Mouse (Mus musculus) CD8-positive naive resting alpha-beta T cell, adult 2 months (primary cell): ENCODE measurements around the gene Oard1.

Experiments used
- DNase-seq, 2 experiments: peaks; one replicate each; pipeline ENCODE4 v3.0.0; 2022; ENCODE audit warnings: low read depth in 2 of 2, low spot score in 2 of 2

Gene Oard1

GRCm38 (mm10) chr17:48409380-48410298, at the start of gene Oard1, which contains the start of gene Nfya:
Gene Oard1 (plus strand): TSS chr17:48410014.
Gene Nfya (minus strand): TSS chr17:48409906.
- DNase-seq = peak; percentile 100

- no peak for DNase-seq
Observed at GRCm38 (mm10) chr17:48360462-48360861, 49.4 kb upstream of the Oard1 start.

- no peak for DNase-seq
Observed at GRCm38 (mm10) chr17:48362346-48362745, 47.5 kb upstream of the Oard1 start.

DNA sequence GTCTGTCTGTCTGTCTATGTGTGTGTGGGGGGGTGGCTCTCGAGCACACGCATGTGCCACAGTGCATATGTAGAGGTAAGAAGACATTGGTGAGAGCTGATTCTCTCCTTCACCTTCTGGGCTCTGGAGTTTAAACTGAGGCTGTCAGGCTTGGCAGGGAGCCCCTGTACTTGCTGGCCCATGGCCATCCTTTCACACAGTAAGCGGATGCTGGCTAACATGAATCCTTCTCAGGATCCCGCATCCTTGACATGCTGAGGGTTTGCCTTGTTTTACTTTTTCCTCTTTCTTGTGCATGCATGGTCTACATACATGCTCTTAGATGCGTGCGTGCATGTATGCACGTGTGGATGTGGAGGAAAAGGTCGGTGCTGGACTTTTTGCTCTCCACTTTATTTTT, 46.8 kb upstream of the Oard1 start:
- DNase-seq = no peak

GRCm38 (mm10) chr17:48363421-48363965, 46.3 kb upstream of the Oard1 start:
- no peak for DNase-seq

GRCm38 (mm10) chr17:48365511-48366155, 44.2 kb upstream of the Oard1 start:
- no peak for DNase-seq

GRCm38 (mm10) chr17:48366806-48367205, 43.0 kb upstream of the Oard1 start:
- DNase-seq = no peak

DNA sequence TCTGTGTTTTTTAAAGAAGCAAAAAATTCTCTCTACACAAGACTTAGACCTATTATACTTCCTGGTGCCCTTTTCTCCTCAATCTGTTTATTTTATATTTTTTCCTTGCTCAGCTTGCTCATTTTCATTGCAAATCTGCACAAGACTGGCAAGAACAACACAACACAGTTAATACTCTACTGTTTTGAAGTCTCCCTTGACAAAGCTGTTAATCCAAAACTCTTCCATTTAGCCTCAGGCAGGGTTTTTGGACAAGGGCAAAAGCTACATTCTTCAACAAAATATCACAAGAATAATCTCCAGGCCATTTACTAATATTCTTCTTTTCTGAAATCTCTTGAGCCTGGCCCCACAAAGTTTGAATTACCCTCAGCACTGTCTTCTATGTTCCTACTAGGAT, 38.2 kb upstream of the Oard1 start:
- no peak for DNase-seq

- DNase-seq = no peak
Observed at GRCm38 (mm10) chr17:48372987-48373386, 36.8 kb upstream of the Oard1 start.

- no peak for DNase-seq
Observed at GRCm38 (mm10) chr17:48376102-48376501, 33.7 kb upstream of the Oard1 start.

GRCm38 (mm10) chr17:48379050-48379449, 30.8 kb upstream of the Oard1 start:
- no peak for DNase-seq

DNA sequence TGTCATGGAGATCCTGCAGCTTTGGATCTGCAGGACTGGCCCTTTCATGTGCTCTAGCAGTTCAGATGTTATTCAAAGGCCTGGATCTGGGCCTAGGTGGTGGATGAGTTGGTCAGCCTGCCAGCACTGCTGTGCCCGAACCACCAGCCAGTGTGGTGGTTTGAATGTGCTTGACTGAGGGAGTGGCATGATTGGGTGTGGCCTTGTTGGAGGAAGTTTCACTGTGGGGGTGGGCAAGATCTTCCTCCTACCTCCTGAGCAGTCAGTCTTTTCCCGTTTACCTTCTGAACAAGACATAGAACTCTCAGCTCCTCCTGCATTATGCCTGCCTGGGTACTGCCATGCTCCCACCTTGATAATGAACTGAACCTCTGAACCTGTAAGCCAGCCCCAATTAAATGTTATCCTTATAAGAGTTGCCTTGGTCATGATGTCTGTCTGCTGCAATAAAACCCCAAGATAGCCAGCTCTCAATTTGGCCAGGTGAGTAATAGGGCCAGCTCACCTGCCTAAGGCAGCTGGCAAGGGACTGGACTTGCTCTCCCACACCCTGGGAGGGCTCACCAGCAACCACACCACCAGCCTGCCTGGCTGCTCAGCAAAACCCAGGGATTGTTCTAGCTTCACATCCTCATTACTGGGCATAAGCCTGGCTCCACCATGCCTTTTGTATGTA, 23.9 kb upstream of the Oard1 start:
- no peak for DNase-seq

DNA sequence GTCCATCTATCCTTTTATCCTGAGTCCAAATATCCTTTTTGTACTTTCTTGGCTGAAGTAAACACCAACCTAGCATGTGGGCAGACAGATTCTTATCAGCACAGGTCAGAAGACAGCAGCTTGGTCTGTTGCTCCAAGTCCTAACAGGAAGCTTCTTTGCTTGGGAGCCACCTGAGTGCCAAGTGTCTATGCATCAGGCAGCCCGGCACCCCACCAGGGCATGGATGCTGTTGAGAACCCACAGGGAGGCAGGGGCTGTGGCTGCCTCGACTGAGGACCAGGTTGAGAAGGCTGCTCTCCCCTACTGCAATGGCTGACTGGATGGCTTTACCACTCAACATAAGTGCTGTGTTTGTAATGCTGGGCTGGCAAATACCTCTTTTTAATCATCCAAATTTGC, 21.1 kb upstream of the Oard1 start:
- DNase-seq = no peak

- no peak for DNase-seq
Observed at GRCm38 (mm10) chr17:48389442-48389841, 20.4 kb upstream of the Oard1 start.

DNA sequence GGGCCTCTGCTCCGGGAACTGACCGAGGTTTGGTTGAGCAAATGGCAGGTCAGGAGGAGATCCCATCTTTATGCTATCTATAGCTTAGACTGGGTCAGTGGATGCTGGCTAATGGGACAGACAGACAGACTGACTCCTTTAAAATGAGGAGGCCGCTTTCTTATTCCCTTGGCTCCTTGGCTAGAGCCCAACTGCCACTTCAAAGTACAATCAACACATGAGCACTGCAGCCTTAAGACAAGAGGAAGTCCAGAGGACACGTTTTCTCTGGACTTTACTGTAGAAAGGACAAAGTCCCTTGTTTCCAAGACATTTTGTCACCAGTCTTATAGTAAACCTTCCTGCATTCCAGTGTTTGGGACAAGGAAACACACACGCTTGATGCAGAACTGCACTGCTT, 18.4 kb upstream of the Oard1 start:
- no peak for DNase-seq

- no peak for DNase-seq
Observed at GRCm38 (mm10) chr17:48392616-48393015, 17.2 kb upstream of the Oard1 start.

- DNase-seq = no peak
Observed at GRCm38 (mm10) chr17:48401710-48402109, 8.1 kb upstream of the Oard1 start.

DNA sequence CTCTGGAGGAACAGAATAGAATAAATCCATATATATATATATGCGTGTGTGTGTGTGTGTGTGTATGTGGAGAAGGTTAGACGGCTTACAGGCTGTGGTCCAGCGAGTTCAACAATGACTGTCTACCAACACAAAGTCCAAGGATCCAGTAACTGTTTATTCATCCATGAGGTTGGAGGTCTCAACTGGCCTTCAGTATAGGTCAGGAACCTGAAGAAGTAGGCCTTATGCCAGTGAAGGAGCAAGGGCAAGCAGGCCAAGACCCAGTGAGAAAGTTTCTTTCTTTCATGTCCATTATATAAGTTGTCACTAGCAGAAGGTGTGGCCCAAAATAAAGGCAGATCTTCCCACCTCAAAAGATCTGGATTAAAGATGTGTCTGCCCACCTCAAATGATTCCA, 7.1 kb upstream of the Oard1 start:
- no peak for DNase-seq

GRCm38 (mm10) chr17:48403848-48404247, 6.0 kb upstream of the Oard1 start:
- DNase-seq = no peak

DNA sequence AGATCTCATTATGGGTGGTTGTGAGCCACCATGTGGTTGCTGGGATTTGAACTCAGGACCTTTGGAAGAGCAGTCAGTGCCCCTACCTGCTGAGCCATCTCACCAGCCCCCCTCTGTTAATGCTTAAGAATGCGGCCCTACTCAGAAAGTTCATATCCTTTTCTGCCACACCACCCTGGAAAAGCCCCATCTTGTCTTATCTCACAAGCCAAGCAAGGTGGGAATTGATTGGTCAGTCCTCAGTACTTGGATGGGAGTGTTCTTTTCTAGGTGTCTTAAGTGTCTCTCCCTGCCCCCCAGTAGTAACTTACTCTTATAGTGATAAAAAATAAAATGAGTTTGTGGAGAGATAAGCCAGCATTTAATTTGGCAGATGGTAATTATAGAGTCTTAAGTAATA, 5.1 kb upstream of the Oard1 start:
- no peak for DNase-seq

DNA sequence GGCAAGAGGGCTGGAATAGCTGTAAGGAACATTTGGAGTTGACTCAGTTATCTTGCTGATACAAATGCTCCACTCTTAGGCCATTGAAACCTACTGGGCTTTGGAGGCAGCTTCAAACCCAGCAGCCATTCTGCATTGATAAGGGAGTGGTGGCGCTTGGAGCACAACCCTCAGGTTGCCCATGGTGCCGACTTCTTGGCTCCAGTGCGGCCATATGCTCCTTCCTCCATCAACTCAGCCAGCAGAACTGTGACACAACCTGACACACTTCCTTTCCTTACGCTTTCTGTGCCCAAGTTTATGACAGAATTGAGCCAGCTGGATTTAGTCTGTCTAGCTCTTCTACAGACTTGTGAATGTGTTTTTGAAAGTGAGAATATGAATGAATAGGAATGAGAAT, 2.7 kb upstream of the Oard1 start:
- no peak for DNase-seq
